Mouse (Mus musculus) thymus, adult 2 months (tissue): ENCODE results near the gene Cnn3.

Experiments used
- CTCF ChIP-seq: fragments of 200-500 bp; IDR thresholded peaks from 2 replicates; pipeline ENCODE4 v1.5.1; 2012; ENCODE audit warnings: mild to moderate bottlenecking, control low read depth, low read length, moderate library complexity, borderline replicate concordance; ENCODE audit not compliant: control insufficient read depth, poor library complexity, insufficient read depth; ENCODE audit errors: extremely low read depth
- POLR2A ChIP-seq: fragments of 200-500 bp; IDR thresholded peaks from 2 replicates; pipeline ENCODE4 v1.6.1; 2012; ENCODE audit warnings: mild to moderate bottlenecking, low read length, control low read depth, moderate library complexity; ENCODE audit not compliant: control insufficient read depth, poor library complexity, insufficient read depth; ENCODE audit errors: extremely low read depth

- no peak for TF ChIP-seq POLR2A
- TF ChIP-seq CTCF = no peak
Observed at GRCm38 (mm10) chr3:121507678-121508077, 81.4 kb downstream of the Cnn3 start.
